Mouse (Mus musculus): ENCODE measurements around the gene Ano1. TPM values are rescaled to one million over a fixed set of nuclear protein-coding genes. Genes with fewer than 3 reads are reported as not detected.
A peak's percentile ranks its signal among the peaks of the same experiment; 100 is the strongest.

Gene Ano1
- polyA plus RNA-seq, 1 experiment from 2014 or later = 17.1 TPM

- WGBS = 64% methylated on average over 9 of the region's 9 CpGs
- peaks cover 6% of the 10 kb centered on the region; the same call in 1 of the 2 replicates for H3K4me1 ChIP-seq
- ATAC-seq (ENCODE audit: low FRiP score) = no peak
- no peaks in the 10 kb centered on the region for H3K9me3 ChIP-seq
- peaks cover 26% of the 10 kb centered on the region; the same call in 1 of the 2 replicates for H3K27me3 ChIP-seq
- no peaks in the 10 kb centered on the region for H3K36me3 ChIP-seq (replicated peaks)
- H3K27ac ChIP-seq = no peak overlapping the region
- H3K4me2 ChIP-seq = no peak overlapping the region
- H3K9ac ChIP-seq = no peak overlapping the region
- H3K4me3 ChIP-seq (replicated peaks) = no peak overlapping the region
Measured at GRCm38 (mm10) chr7:144563456-144564155, 188.2 kb downstream of the Ano1 start.

- H3K36me3 ChIP-seq (replicated peaks) = no peaks in the 10 kb centered on the region
- H3K27me3 ChIP-seq = peaks cover 23% of the 10 kb centered on the region; the same call in 1 of the 2 replicates
- WGBS = 6% methylated on average over 3 of the region's 3 CpGs
- no peak overlapping the region for H3K4me2 ChIP-seq
- no peak overlapping the region for H3K27ac ChIP-seq
- no peak overlapping the region for H3K9ac ChIP-seq
- no peak for ATAC-seq (ENCODE audit: low FRiP score)
- H3K4me3 ChIP-seq (replicated peaks) = no peak overlapping the region
- peaks cover 6% of the 10 kb centered on the region; the same call in 1 of the 2 replicates for H3K4me1 ChIP-seq
- H3K9me3 ChIP-seq = no peaks in the 10 kb centered on the region
Measured at GRCm38 (mm10) chr7:144562016-144562415, 189.8 kb downstream of the Ano1 start.

GRCm38 (mm10) chr7:144560594-144560993 is 191.2 kb downstream of the Ano1 start:
- no peaks in the 10 kb centered on the region for H3K9me3 ChIP-seq
- H3K27ac ChIP-seq = no peak overlapping the region
- WGBS = 84% methylated on average over 4 of the region's 4 CpGs
- no peak overlapping the region for H3K4me2 ChIP-seq
- no peak for ATAC-seq (ENCODE audit: low FRiP score)
- H3K36me3 ChIP-seq (replicated peaks) = no peaks in the 10 kb centered on the region
- peaks cover 31% of the 10 kb centered on the region; the same call in 1 of the 2 replicates for H3K27me3 ChIP-seq
- H3K4me1 ChIP-seq = peaks cover 6% of the 10 kb centered on the region; the same call in 1 of the 2 replicates
- no peak overlapping the region for H3K9ac ChIP-seq
- no peak overlapping the region for H3K4me3 ChIP-seq (replicated peaks)

GRCm38 (mm10) chr7:144558552-144558951 is 193.2 kb downstream of the Ano1 start:
- 51% methylated on average over 6 of the region's 6 CpGs for WGBS
- Histone ChIP-seq H3K4me1 (peaks cover 8% of the 10 kb centered on the region), H3K27me3 (peaks cover 25% of the 10 kb centered on the region), H3K27ac (no peak overlapping the region), H3K9ac (no peak overlapping the region), H3K9me3 (no peaks in the 10 kb centered on the region), H3K4me2 (no peak overlapping the region), H3K4me3 (replicated peaks) (no peak overlapping the region), H3K36me3 (replicated peaks) (no peaks in the 10 kb centered on the region)
- no peak for ATAC-seq (ENCODE audit: low FRiP score)

GRCm38 (mm10) chr7:144554123-144554472 is 197.7 kb downstream of the Ano1 start:
- Histone ChIP-seq H3K9ac (peak overlapping the region; percentile 99), H3K9me3 (no peaks in the 10 kb centered on the region), H3K27me3 (peaks cover 24% of the 10 kb centered on the region), H3K4me2 (peak overlapping the region; percentile 85), H3K4me1 (peaks cover 32% of the 10 kb centered on the region), H3K36me3 (replicated peaks) (peaks cover 23% of the 10 kb centered on the region), H3K27ac (0 out of 2 replicates have a peak overlapping the region, but pooled peaks have one; percentile 53), H3K4me3 (replicated peaks) (peak overlapping the region; percentile 98)
- WGBS = 25% methylated on average over 8 of the region's 8 CpGs
- no peak for ATAC-seq (ENCODE audit: low FRiP score)

- peaks cover 32% of the 10 kb centered on the region for H3K4me1 ChIP-seq
- peak within 1 kb of the TSS; percentile 99 for H3K9ac ChIP-seq
- peak within 1 kb of the TSS; percentile 85 for H3K4me2 ChIP-seq
- H3K9me3 ChIP-seq = no peaks in the 10 kb centered on the region
- peaks cover 25% of the 10 kb centered on the region for H3K36me3 ChIP-seq (replicated peaks)
- peaks cover 24% of the 10 kb centered on the region for H3K27me3 ChIP-seq
- peak; percentile 93 for ATAC-seq (ENCODE audit: low FRiP score)
- H3K27ac ChIP-seq = peak within 1 kb of the TSS; percentile 66
- under 1% methylated on average over 96 of the region's 97 CpGs for WGBS
- H3K4me3 ChIP-seq (replicated peaks) = peak within 1 kb of the TSS; percentile 98
Measured at GRCm38 (mm10) chr7:144553237-144554122, 198.3 kb downstream of the Ano1 start, which contains the start of gene Ppfia1. TSS of gene Ppfia1 (minus strand) at chr7:144553729.

GRCm38 (mm10) chr7:144552274-144552673 is 199.5 kb downstream of the Ano1 start:
- H3K36me3 ChIP-seq (replicated peaks) = peaks cover 30% of the 10 kb centered on the region
- peaks cover 24% of the 10 kb centered on the region for H3K27me3 ChIP-seq
- H3K27ac ChIP-seq = no peak overlapping the region
- H3K9me3 ChIP-seq = no peaks in the 10 kb centered on the region
- peaks cover 32% of the 10 kb centered on the region for H3K4me1 ChIP-seq
- peak overlapping the region; percentile 99 for H3K9ac ChIP-seq
- H3K4me2 ChIP-seq = peak overlapping the region; percentile 85
- no peak for ATAC-seq (ENCODE audit: low FRiP score)
- H3K4me3 ChIP-seq (replicated peaks) = peak overlapping the region; percentile 98
- 91% methylated on average over 8 of the region's 8 CpGs for WGBS

- H3K4me2 ChIP-seq = no peak overlapping the region
- H3K9ac ChIP-seq = no peak overlapping the region
- H3K27ac ChIP-seq = no peak overlapping the region
- no peak for ATAC-seq (ENCODE audit: low FRiP score)
- peaks cover 39% of the 10 kb centered on the region for H3K36me3 ChIP-seq (replicated peaks)
- peaks cover 11% of the 10 kb centered on the region for H3K27me3 ChIP-seq
- no peaks in the 10 kb centered on the region for H3K9me3 ChIP-seq
- peaks cover 32% of the 10 kb centered on the region for H3K4me1 ChIP-seq
- no peak overlapping the region for H3K4me3 ChIP-seq (replicated peaks)
- 93% methylated on average over 1 of the region's 1 CpGs for WGBS
Measured at GRCm38 (mm10) chr7:144550811-144551210, 201.0 kb downstream of the Ano1 start.

- H3K9ac ChIP-seq = no peak overlapping the region
- peaks cover 39% of the 10 kb centered on the region for H3K36me3 ChIP-seq (replicated peaks)
- H3K4me3 ChIP-seq (replicated peaks) = no peak overlapping the region
- no peak overlapping the region for H3K27ac ChIP-seq
- peaks cover 32% of the 10 kb centered on the region for H3K4me1 ChIP-seq
- no peak for ATAC-seq (ENCODE audit: low FRiP score)
- peaks cover 4% of the 10 kb centered on the region for H3K27me3 ChIP-seq
- no peaks in the 10 kb centered on the region for H3K9me3 ChIP-seq
- 95% methylated on average over 2 of the region's 2 CpGs for WGBS
- no peak overlapping the region for H3K4me2 ChIP-seq
Measured at GRCm38 (mm10) chr7:144549904-144550566, 201.7 kb downstream of the Ano1 start.

GRCm38 (mm10) chr7:144545231-144545630 is 206.5 kb downstream of the Ano1 start:
- H3K36me3 ChIP-seq (replicated peaks) = peaks cover 28% of the 10 kb centered on the region
- no peak for ATAC-seq (ENCODE audit: low FRiP score)
- 90% methylated on average over 3 of the region's 3 CpGs for WGBS

GRCm38 (mm10) chr7:144541351-144541750 is 210.4 kb downstream of the Ano1 start:
- Histone ChIP-seq H3K27me3 (no peaks in the 10 kb centered on the region), H3K9ac (no peak overlapping the region), H3K9me3 (no peaks in the 10 kb centered on the region), H3K4me1 (peaks cover 10% of the 10 kb centered on the region; the same call in 1 of the 2 replicates), H3K36me3 (replicated peaks) (peaks cover 4% of the 10 kb centered on the region; the same call in 1 of the 2 replicates), H3K4me2 (no peak overlapping the region), H3K27ac (no peak overlapping the region), H3K4me3 (replicated peaks) (no peak overlapping the region)
- 95% methylated on average over 5 of the region's 5 CpGs for WGBS
- no peak for ATAC-seq (ENCODE audit: low FRiP score)

More at GRCm38 (mm10) chr7:144545231-144545630, 206.5 kb downstream of the Ano1 start:
- Histone ChIP-seq H3K27me3 (no peaks in the 10 kb centered on the region), H3K27ac (no peak overlapping the region), H3K4me3 (replicated peaks) (no peak overlapping the region), H3K4me1 (no peaks in the 10 kb centered on the region), H3K4me2 (no peak overlapping the region), H3K9ac (no peak overlapping the region), H3K9me3 (no peaks in the 10 kb centered on the region)

- Histone ChIP-seq H3K27me3 (no peaks in the 10 kb centered on the region), H3K4me2 (no peak overlapping the region), H3K9me3 (no peaks in the 10 kb centered on the region), H3K9ac (no peak overlapping the region), H3K27ac (no peak overlapping the region), H3K4me1 (peaks cover 13% of the 10 kb centered on the region; the same call in 1 of the 2 replicates), H3K4me3 (replicated peaks) (no peak overlapping the region), H3K36me3 (replicated peaks) (0 out of 2 replicates have a peak, but pooled peaks cover 3% of the 10 kb centered on the region)
- WGBS = 69% methylated on average over 2 of the region's 2 CpGs
- ATAC-seq (ENCODE audit: low FRiP score) = no peak
Measured at GRCm38 (mm10) chr7:144539146-144539545, 212.6 kb downstream of the Ano1 start.
